Mouse (Mus musculus) cerebellum, adult 2 months (tissue): ENCODE results near the gene Zdhhc18.

Experiments used
- CTCF ChIP-seq: fragments of 200-500 bp; IDR thresholded peaks from 2 replicates; pipeline ENCODE4 v1.5.1; 2011; ENCODE audit warnings: low read depth, mild to moderate bottlenecking, control low read depth, low read length, moderate library complexity, borderline replicate concordance; ENCODE audit not compliant: insufficient read depth
- POLR2A ChIP-seq: fragments of 200-500 bp; IDR thresholded peaks from 2 replicates; pipeline ENCODE4 v1.6.1; 2011; ENCODE audit warnings: low read length, control low read depth, borderline replicate concordance; ENCODE audit not compliant: insufficient read depth

GRCm38 (mm10) chr4:133617936-133618335 is 32.0 kb downstream of the Zdhhc18 start:
- no peak for TF ChIP-seq CTCF
- no peak for TF ChIP-seq POLR2A
